Mouse (Mus musculus): ENCODE measurements around the gene 4930415O20Rik.

Gene 4930415O20Rik

GRCm38 (mm10) chr15:98606051-98606536 is 35.3 kb downstream of the 4930415O20Rik start:
- no peak for DNase-seq (ENCODE audit: inconsistent ontology term)

DNA sequence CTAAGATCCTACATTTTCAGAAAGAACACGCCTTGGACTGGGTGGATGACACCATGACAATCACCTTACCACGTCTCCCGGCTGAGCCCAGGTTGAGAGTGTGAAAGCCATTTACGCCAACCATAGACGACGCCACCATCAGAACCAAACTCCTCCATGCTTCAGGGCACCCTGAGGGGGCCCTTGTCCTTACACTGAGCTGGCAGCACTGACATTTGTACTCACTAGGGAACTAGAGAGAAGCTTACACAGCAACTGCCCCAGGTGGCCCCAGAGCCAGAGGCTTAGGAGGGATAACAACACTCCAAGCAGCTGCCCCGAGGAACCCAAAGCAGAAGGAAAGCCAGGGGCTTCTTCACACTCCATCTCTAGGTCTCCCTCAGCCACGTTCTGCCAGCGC is 35.9 kb downstream of the 4930415O20Rik start:
- DNase-seq (ENCODE audit: inconsistent ontology term), result no peak

- DNase-seq (ENCODE audit: inconsistent ontology term), result no peak
Observed at GRCm38 (mm10) chr15:98607557-98607956, 36.8 kb downstream of the 4930415O20Rik start.

GRCm38 (mm10) chr15:98608058-98608783 is 37.4 kb downstream of the 4930415O20Rik start:
- DNase-seq (ENCODE audit: inconsistent ontology term), result no peak

DNA sequence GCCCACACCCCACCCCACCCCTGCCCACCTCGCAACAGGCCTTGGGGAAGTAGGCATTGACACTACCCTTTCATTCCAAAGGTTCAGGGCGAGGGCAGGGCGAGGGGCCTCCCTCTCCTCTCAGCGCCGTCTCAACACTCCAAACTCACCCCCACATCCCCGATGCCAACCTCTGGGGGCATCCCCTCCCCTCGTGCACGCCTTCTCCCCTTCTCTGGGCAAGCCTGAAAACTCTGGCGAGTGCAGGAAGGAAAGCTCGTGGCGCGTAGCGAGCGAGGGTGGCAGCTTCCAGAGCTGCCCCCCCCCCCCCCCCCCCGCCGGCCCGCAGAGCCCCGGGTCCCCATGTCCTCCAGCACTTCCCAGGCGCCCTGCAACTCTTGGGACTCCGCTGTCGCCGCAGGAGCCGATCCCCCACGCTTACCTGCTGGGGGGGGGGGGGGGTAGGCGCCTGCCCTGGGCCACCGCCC is 38.0 kb downstream of the 4930415O20Rik start:
- no peak for DNase-seq (ENCODE audit: inconsistent ontology term)

DNA sequence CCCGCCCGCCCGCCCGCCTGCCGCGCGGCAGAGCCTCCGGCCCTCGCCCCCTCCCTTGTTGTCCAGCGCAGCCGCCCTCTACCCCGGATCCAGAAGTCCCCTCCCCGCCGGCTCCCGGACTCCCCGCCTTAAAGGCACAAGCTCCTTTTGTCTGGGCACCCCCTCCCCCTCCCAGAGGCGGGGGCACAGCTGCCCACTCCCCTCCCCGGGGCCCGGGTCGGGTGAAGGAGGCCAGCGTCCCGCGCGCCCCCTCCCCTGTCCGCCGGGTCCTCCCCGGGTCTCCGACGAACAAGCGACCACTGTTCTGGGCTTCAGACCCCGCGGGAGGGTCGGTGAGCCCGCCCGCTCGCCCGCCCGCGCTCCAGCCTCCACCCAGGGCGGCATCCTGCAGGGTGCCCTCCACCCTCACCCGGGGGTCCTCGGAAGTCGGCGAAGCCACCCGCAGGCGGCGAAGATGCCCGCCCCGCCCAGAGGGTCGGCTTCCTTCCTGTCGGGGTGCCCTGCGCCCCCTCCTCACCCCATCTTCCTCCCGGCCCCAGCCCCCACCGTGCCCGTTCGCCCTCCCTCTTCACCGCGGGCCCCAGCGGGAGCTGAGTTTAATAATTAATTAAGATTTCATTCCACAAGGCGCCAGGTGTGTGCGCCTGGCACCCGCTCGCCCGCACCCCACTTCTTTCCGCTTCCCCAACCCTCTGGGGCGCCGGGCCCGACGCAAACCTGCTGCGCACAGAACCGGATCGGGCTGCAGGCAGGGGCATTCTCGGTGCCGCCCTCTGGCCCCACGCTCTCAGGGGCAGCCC is 38.7 kb downstream of the 4930415O20Rik start, which contains the start of gene Adcy6:
Gene Adcy6 (minus strand): TSS at position 746 of the 800 bp plus-strand sequence.
- peak; percentile 87 for DNase-seq (ENCODE audit: inconsistent ontology term)

GRCm38 (mm10) chr15:98610131-98610633 is 39.4 kb downstream of the 4930415O20Rik start:
- no peak for DNase-seq (ENCODE audit: inconsistent ontology term)

DNA sequence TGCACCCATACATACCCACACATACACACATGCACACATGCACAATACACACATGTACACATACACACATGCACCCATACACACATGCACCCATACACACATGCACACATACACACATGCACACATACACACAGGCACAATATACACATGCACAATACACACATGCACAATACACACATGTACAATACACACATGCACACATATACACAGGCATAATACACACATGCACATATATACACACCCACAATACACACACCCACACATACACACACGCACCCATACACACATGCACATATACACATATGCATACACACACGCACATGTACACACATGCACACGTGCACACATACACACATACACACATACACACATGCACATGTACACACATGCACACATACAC is 41.4 kb downstream of the 4930415O20Rik start:
- no peak for DNase-seq (ENCODE audit: inconsistent ontology term)

- no peak for DNase-seq (ENCODE audit: inconsistent ontology term)
Observed at GRCm38 (mm10) chr15:98614551-98614950, 43.7 kb downstream of the 4930415O20Rik start.

DNA sequence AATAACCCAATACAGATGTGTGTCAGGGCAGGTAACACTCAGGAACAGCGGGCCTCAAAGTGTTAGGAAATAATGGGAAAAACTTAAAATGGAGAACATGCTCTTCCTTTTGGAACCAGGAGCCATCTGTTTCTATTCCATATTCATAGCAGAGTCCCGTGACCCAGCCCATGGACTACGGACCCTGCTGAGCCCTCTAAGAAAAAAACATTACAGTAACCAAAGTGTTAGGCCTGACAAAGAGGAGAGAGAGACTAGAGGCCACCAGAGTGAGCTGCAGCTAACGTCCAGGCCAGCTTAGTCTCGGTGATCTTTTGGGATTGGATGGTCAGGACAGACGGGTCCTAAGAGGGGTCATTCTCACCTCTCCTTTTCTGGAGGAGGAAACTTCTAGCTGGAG is 44.2 kb downstream of the 4930415O20Rik start:
- no peak for DNase-seq (ENCODE audit: inconsistent ontology term)

DNA sequence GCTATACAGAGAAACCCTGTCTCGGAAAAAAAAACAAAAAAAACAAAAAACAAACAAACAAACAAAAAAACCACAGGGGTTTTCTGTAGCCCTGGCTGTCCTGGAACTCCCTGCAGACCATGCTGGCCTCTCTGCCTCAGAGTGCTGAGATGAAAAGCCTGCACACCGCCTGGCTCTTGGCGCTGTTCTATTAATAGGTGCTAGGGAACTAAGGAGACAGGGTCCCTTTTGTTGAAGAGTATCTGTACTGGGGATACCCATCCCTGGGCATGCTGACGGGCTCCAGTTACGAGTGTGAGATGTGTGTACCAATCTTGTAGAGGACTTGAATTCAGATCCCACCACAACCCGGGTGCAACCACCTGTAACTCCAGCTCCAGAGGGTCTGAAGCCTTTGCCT is 44.9 kb downstream of the 4930415O20Rik start:
- DNase-seq (ENCODE audit: inconsistent ontology term), result no peak

GRCm38 (mm10) chr15:98616362-98617175 is 45.8 kb downstream of the 4930415O20Rik start:
- peak; percentile 20 for DNase-seq (ENCODE audit: inconsistent ontology term)

DNA sequence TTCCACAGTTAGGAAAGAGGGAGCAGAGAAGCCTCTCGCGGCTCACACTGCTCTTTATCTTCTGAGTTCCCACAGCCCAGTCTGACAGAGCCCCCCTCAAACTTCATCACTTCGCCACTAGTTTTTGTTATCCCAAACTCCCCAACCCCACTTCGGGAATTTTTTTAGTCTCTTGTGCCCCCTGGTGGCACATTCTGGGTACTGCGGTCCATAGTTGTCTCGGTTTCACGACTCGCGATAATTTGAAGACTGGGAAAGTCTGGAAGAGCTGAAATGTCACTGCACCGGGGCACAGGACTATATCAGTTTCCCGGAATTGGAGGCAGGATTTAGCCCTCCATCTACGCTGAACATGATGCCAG is 46.4 kb downstream of the 4930415O20Rik start:
- DNase-seq (ENCODE audit: inconsistent ontology term), result peak; percentile 69

DNA sequence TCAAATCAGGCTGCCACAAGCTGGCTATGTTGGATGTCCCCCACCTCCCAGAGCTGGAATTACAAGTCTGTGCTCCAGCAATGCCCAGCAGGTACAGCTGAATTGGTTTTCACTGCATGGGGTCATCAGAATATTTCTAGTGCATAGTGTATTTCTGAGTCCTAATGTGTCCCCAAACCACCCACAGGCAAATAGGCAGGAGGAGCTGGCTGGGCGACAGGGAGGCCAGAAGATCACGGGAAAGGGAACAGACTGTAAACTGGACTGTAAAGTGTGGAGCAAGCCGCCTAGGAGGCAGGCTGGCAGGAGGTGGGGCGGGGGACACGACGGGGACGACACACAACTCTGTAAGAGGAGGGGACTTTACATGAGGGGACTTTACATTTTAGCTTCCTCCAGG is 51.4 kb downstream of the 4930415O20Rik start:
- DNase-seq (ENCODE audit: inconsistent ontology term), result no peak

DNA sequence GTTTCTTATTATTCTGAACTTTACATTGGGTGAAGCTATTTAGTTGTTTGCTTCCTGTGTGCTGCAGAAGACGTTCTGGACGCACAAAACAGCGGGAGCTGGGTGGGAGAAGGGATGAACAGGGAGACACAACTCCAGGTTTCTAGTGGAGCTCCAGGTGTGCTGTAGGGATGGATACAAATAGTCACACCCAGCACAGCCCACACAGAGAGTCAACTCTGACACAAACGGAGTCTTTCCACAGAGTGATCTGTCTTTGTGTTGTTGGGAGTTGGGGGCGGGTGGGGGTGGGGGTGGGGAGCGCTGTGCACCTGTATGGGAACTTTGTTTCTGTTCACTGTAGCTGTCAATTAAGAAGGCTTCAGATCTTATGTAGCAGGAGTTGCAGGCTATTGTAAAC is 51.9 kb downstream of the 4930415O20Rik start:
- no peak for DNase-seq (ENCODE audit: inconsistent ontology term)

GRCm38 (mm10) chr15:98623361-98623821 is 52.6 kb downstream of the 4930415O20Rik start:
- no peak for DNase-seq (ENCODE audit: inconsistent ontology term)

DNA sequence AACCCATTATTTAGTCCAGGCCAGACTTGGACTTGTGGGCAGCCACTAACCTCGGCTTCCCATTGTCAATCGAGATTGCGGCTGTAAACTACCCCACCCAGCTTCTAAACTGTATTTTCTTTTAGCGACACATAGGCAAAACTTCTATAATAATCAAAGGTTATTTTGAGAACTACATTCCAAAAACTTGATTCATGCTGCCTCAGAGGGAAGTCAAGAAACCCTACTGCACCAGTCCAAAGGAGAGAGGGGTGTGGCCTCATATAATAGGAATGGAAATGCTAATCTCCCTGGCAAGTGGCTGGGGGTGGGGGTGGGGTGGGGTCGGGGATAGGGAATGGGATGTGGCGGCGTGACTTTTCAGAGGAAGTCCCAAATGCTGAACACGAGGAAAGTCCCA is 55.3 kb downstream of the 4930415O20Rik start:
- DNase-seq (ENCODE audit: inconsistent ontology term), result peak; percentile 31

- DNase-seq (ENCODE audit: inconsistent ontology term), result peak; percentile 10
Observed at GRCm38 (mm10) chr15:98626487-98627212, 55.8 kb downstream of the 4930415O20Rik start.

DNA sequence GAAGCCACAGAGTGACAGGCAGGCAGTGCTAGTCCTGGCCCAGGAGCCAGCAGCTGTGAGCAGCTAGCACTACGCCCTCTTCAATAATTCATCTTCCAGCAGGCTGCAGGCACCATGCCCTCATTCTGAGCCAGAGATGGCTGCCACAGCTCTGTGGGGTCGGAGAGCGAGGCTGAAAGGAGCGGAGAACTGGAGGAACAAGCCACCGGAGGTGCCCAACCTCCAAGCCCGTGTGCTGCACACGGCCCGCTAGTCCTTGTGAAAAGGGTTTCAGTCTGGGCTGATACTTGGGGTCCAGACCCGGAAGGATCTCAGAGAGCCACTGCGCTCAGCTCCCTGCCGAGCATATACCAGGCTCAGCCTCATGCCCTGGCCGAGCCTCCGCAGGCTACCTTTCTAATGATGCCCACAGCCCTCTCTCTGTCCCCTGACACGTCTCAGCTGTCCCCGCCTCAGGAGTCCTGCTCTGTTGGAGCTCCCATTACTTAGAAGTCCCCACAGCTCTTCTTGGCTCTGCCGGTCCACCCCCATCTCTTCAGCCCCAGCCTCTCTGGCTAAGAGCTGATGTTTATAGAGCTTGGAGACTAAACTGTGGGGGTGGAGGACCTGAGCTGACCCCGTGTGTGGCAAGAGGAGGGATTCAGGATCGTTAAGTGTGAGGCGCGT is 57.9 kb downstream of the 4930415O20Rik start:
- peak; percentile 25 for DNase-seq (ENCODE audit: inconsistent ontology term)

DNA sequence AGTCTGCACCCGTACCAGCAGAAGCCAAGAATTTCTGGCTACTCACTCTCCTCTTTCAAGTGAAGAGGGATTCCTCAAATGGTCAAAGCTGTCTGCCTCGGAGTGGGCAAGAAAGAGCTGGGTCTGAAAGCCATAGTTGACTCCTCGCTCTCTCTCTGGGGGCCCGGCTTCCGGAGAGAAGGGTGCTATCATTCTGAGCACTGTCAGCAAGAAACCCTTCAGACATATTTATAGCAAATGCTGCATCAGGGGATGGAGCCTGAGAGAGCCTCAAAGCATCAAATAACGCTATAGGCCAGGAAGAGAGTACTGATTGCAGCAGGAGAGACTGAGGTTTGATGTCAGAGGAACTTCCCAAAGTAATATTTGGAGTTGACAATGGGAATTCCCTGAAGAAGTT is 58.7 kb downstream of the 4930415O20Rik start:
- DNase-seq (ENCODE audit: inconsistent ontology term), result no peak

Measured in Muller cell, postnatal 12 days (primary cell).